Mouse (Mus musculus) bone marrow macrophage, adult 2 months (primary cell): ENCODE measurements around the gene Hoxa4.

Experiments used
- CTCF ChIP-seq: IDR thresholded peaks from 2 replicates; pipeline ENCODE4 v1.5.1; 2012; ENCODE audit warnings: low read depth, mild to moderate bottlenecking, low read length, moderate library complexity
- POLR2A ChIP-seq: IDR thresholded peaks from 2 replicates; pipeline ENCODE4 v1.6.1; 2012; ENCODE audit warnings: mild to moderate bottlenecking, low read depth, low read length, borderline replicate concordance

DNA sequence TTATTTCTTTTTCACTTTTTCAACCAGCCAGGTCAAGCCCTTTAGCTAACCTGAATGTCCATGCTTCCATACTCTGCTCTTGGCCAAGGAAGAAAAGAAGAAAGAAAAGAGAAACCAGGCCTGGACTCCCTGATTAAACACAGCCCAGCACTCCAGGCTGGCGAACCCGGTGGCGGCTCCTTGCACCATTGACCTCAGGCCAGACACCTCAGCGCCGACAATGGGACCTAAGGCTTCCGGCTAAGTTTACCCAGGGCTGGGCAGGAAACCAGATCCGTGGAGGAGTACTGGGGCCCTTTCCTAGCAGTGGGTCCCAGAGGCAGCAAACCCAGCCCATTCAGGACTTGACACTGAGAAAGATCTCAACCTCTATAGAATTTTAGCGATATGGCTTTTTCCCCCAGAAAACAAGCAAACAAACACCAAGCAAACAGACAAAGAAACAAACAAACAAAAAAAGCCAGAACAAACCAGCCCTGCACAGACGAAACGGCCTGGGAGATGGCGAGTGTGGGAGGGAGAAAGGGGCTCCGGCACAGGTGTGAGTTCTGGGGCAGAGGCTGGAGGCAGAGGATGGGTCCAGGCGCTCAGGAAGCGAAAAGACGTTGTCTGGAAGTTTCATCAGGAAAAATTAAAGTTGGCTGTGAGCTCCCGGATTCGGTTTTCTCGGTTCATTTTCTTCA, 40.5 kb upstream of the Hoxa4 start:
- no peak for TF ChIP-seq CTCF
- no peak for TF ChIP-seq POLR2A
